Mouse (Mus musculus) forebrain, embryonic 13.5 days (tissue): ENCODE results near the gene Camta1. TPM values are rescaled to one million over a fixed set of nuclear protein-coding genes. Genes with fewer than 3 reads are reported as not detected.
A peak's percentile ranks its signal among the peaks of the same experiment; 100 is the strongest.

ENCODE experiments used
- ATAC-seq: fragments of 200-750 bp; cut with Nextera tagmentation; 2 replicates; pipeline ENCODE4 v1.8.0; 2017
- H3K27ac ChIP-seq: fragments of 300-500 bp; sonication (generic); 2 replicates; pipeline ENCODE4 v1.5.1; 2015; ENCODE audit warnings: inconsistent platforms, mild to moderate bottlenecking, moderate library complexity
- H3K27me3 ChIP-seq: fragments of 300-500 bp; sonication (generic); 2 replicates; pipeline ENCODE4 v1.6.1; 2015; ENCODE audit warnings: mild to moderate bottlenecking, inconsistent platforms
- H3K36me3 ChIP-seq: fragments of 300-500 bp; sonication (generic); 2 replicates; pipeline ENCODE4 v1.6.1; 2015; ENCODE audit warnings: mild to moderate bottlenecking, inconsistent platforms; ENCODE audit not compliant: poor library complexity, severe bottlenecking
- H3K4me1 ChIP-seq: fragments of 300-500 bp; sonication (generic); 2 replicates; pipeline ENCODE4 v1.6.1; 2015; ENCODE audit warnings: inconsistent platforms
- H3K4me2 ChIP-seq: fragments of 300-500 bp; sonication (generic); 2 replicates; pipeline ENCODE4 v1.6.1; 2015; ENCODE audit warnings: inconsistent platforms, mild to moderate bottlenecking, moderate library complexity
- H3K4me3 ChIP-seq: fragments of 300-500 bp; sonication (generic); 2 replicates; pipeline ENCODE4 v1.5.1; 2015; ENCODE audit warnings: mild to moderate bottlenecking, inconsistent platforms
- H3K9ac ChIP-seq: fragments of 300-500 bp; sonication (generic); 2 replicates; pipeline ENCODE4 v1.6.1; 2015; ENCODE audit warnings: mild to moderate bottlenecking, inconsistent platforms
- H3K9me3 ChIP-seq: fragments of 300-500 bp; sonication (generic); replicated peaks from 2 replicates; pipeline ENCODE4 v1.6.1; 2016; ENCODE audit warnings: inconsistent platforms
- WGBS: fragments of 180-500 bp; shearing (Covaris S2); methylation state at CpG from one replicate; pipeline ENCODE4 v1.1.7; 2015; 5-methylcytosine and 5-hydroxymethylcytosine counted together
- polyA plus RNA-seq: library from polyadenylated mRNA; unstranded; fragments of >200 nt; fragmentation: Nextera tagmentation; extraction: Ambion mirVana; gene quantifications from 2 replicates; pipeline ENCODE4 v1.2.1, GENCODE M21; 2015

The Camta1 gene
- polyA plus RNA-seq, 1 experiment from 2014 or later, result 150 TPM

GRCm38 (mm10) chr4:151377731-151378130 lies 483.9 kb downstream of the Camta1 start:
- ATAC-seq, result no peak
- Histone ChIP-seq H3K27ac (no peak overlapping the region), H3K9me3 (no peaks in the 10 kb centered on the region), H3K36me3 (no peaks in the 10 kb centered on the region), H3K4me3 (no peak overlapping the region), H3K27me3 (peaks cover 13% of the 10 kb centered on the region; the same call in 1 of the 2 replicates), H3K4me2 (no peak overlapping the region), H3K4me1 (0 out of 2 replicates have a peak, but pooled peaks cover 6% of the 10 kb centered on the region), H3K9ac (no peak overlapping the region)
- WGBS, result 35% methylated on average over 1 of the region's 1 CpGs

- no peak overlapping the region for H3K9ac ChIP-seq
- 0 out of 2 replicates have a peak, but pooled peaks cover 6% of the 10 kb centered on the region for H3K4me1 ChIP-seq
- ATAC-seq, result no peak
- peak overlapping the region; percentile 12; the same call in 1 of the 2 replicates for H3K4me2 ChIP-seq
- whole genome bisulfite sequencing, result 33% methylated on average over 26 of the region's 26 CpGs
- no peak overlapping the region for H3K27ac ChIP-seq
- H3K27me3 ChIP-seq, result peaks cover 9% of the 10 kb centered on the region; the same call in 1 of the 2 replicates
- H3K36me3 ChIP-seq, result no peaks in the 10 kb centered on the region
- no peak overlapping the region for H3K4me3 ChIP-seq
- H3K9me3 ChIP-seq, result no peaks in the 10 kb centered on the region
Measured at GRCm38 (mm10) chr4:151376234-151376633, 485.4 kb downstream of the Camta1 start.

- no peaks in the 10 kb centered on the region for H3K36me3 ChIP-seq
- no peak for ATAC-seq
- H3K27me3 ChIP-seq, result peaks cover 5% of the 10 kb centered on the region; the same call in 1 of the 2 replicates
- H3K9me3 ChIP-seq, result no peaks in the 10 kb centered on the region
- no peak overlapping the region for H3K4me2 ChIP-seq
- WGBS, result 80% methylated on average over 12 of the region's 12 CpGs
- no peak overlapping the region for H3K27ac ChIP-seq
- H3K9ac ChIP-seq, result no peak overlapping the region
- H3K4me3 ChIP-seq, result no peak overlapping the region
- 0 out of 2 replicates have a peak, but pooled peaks cover 6% of the 10 kb centered on the region for H3K4me1 ChIP-seq
Measured at GRCm38 (mm10) chr4:151372855-151373566, 488.7 kb downstream of the Camta1 start.

- Histone ChIP-seq H3K4me2 (no peak overlapping the region), H3K27me3 (no peaks in the 10 kb centered on the region), H3K9me3 (no peaks in the 10 kb centered on the region), H3K4me3 (no peak overlapping the region), H3K27ac (no peak overlapping the region), H3K9ac (no peak overlapping the region), H3K36me3 (no peaks in the 10 kb centered on the region), H3K4me1 (peaks cover 3% of the 10 kb centered on the region)
- 52% methylated on average over 14 of the region's 14 CpGs for WGBS
- no peak for ATAC-seq
Measured at GRCm38 (mm10) chr4:151366941-151367545, 494.6 kb downstream of the Camta1 start.

GRCm38 (mm10) chr4:151360976-151361673 lies 500.6 kb downstream of the Camta1 start:
- H3K9ac ChIP-seq, result no peak overlapping the region
- no peaks in the 10 kb centered on the region for H3K9me3 ChIP-seq
- no peak overlapping the region for H3K4me2 ChIP-seq
- no peak overlapping the region for H3K4me3 ChIP-seq
- 54% methylated on average over 20 of the region's 20 CpGs for WGBS
- no peaks in the 10 kb centered on the region for H3K36me3 ChIP-seq
- H3K27ac ChIP-seq, result no peak overlapping the region
- H3K4me1 ChIP-seq, result peaks cover 16% of the 10 kb centered on the region
- H3K27me3 ChIP-seq, result peaks cover 4% of the 10 kb centered on the region; the same call in 1 of the 2 replicates
- ATAC-seq, result no peak

GRCm38 (mm10) chr4:151355505-151355904 lies 506.2 kb downstream of the Camta1 start:
- H3K9me3 ChIP-seq, result no peaks in the 10 kb centered on the region
- no peak overlapping the region for H3K4me2 ChIP-seq
- peaks cover 4% of the 10 kb centered on the region; the same call in 1 of the 2 replicates for H3K27me3 ChIP-seq
- no peak overlapping the region for H3K9ac ChIP-seq
- H3K4me3 ChIP-seq, result no peak overlapping the region
- peaks cover 11% of the 10 kb centered on the region; the same call in 1 of the 2 replicates for H3K4me1 ChIP-seq
- H3K36me3 ChIP-seq, result no peaks in the 10 kb centered on the region
- no peak overlapping the region for H3K27ac ChIP-seq
- no peak for ATAC-seq
- 61% methylated on average over 12 of the region's 12 CpGs for WGBS

- no peak overlapping the region for H3K4me3 ChIP-seq
- no peak overlapping the region for H3K27ac ChIP-seq
- no peak overlapping the region for H3K9ac ChIP-seq
- no peak overlapping the region for H3K4me2 ChIP-seq
- 71% methylated on average over 2 of the region's 2 CpGs for whole genome bisulfite sequencing
- no peaks in the 10 kb centered on the region for H3K36me3 ChIP-seq
- no peaks in the 10 kb centered on the region for H3K9me3 ChIP-seq
- peaks cover 11% of the 10 kb centered on the region; the same call in 1 of the 2 replicates for H3K4me1 ChIP-seq
- no peaks in the 10 kb centered on the region; the same call in 1 of the 2 replicates for H3K27me3 ChIP-seq
- no peak for ATAC-seq
Measured at GRCm38 (mm10) chr4:151352791-151353190, 508.9 kb downstream of the Camta1 start.

GRCm38 (mm10) chr4:151352249-151352648 lies 509.4 kb downstream of the Camta1 start:
- no peaks in the 10 kb centered on the region; the same call in 1 of the 2 replicates for H3K27me3 ChIP-seq
- H3K9me3 ChIP-seq, result no peaks in the 10 kb centered on the region
- no peak for ATAC-seq
- peaks cover 11% of the 10 kb centered on the region; the same call in 1 of the 2 replicates for H3K4me1 ChIP-seq
- no peak overlapping the region for H3K4me3 ChIP-seq
- H3K9ac ChIP-seq, result no peak overlapping the region
- H3K4me2 ChIP-seq, result no peak overlapping the region
- 79% methylated on average over 4 of the region's 4 CpGs for WGBS
- no peaks in the 10 kb centered on the region for H3K36me3 ChIP-seq
- no peak overlapping the region for H3K27ac ChIP-seq

GRCm38 (mm10) chr4:151351757-151352156 lies 509.9 kb downstream of the Camta1 start:
- Histone ChIP-seq H3K9me3 (no peaks in the 10 kb centered on the region), H3K27ac (no peak overlapping the region), H3K4me2 (no peak overlapping the region), H3K36me3 (no peaks in the 10 kb centered on the region), H3K4me3 (no peak overlapping the region), H3K4me1 (peaks cover 11% of the 10 kb centered on the region; the same call in 1 of the 2 replicates), H3K27me3 (no peaks in the 10 kb centered on the region; the same call in 1 of the 2 replicates), H3K9ac (no peak overlapping the region)
- WGBS, result 67% methylated on average over 12 of the region's 12 CpGs
- ATAC-seq, result no peak

- Histone ChIP-seq H3K9ac (no peak overlapping the region), H3K4me1 (no peaks in the 10 kb centered on the region), H3K27me3 (no peaks in the 10 kb centered on the region), H3K36me3 (no peaks in the 10 kb centered on the region), H3K9me3 (0 out of 2 replicates have a peak, but pooled peaks cover 4% of the 10 kb centered on the region), H3K27ac (no peak overlapping the region), H3K4me3 (no peak overlapping the region), H3K4me2 (no peak overlapping the region)
- ATAC-seq, result no peak
- 97% methylated on average over 6 of the region's 6 CpGs for WGBS
Measured at GRCm38 (mm10) chr4:151347620-151348019, 514.1 kb downstream of the Camta1 start.

- H3K36me3 ChIP-seq, result no peaks in the 10 kb centered on the region
- H3K27me3 ChIP-seq, result no peaks in the 10 kb centered on the region
- no peak overlapping the region for H3K4me3 ChIP-seq
- no peak overlapping the region for H3K9ac ChIP-seq
- H3K9me3 ChIP-seq, result 0 out of 2 replicates have a peak, but pooled peaks cover 4% of the 10 kb centered on the region
- no peak overlapping the region for H3K27ac ChIP-seq
- 86% methylated on average over 12 of the region's 12 CpGs for WGBS
- no peak overlapping the region for H3K4me2 ChIP-seq
- no peak for ATAC-seq
- H3K4me1 ChIP-seq, result no peaks in the 10 kb centered on the region
Measured at GRCm38 (mm10) chr4:151346673-151347072, 515.0 kb downstream of the Camta1 start.

- ATAC-seq, result no peak
- no peak overlapping the region for H3K27ac ChIP-seq
- H3K9ac ChIP-seq, result no peak overlapping the region
- H3K4me3 ChIP-seq, result no peak overlapping the region
- H3K27me3 ChIP-seq, result no peaks in the 10 kb centered on the region
- no peaks in the 10 kb centered on the region for H3K4me1 ChIP-seq
- 60% methylated on average over 10 of the region's 10 CpGs for WGBS
- H3K9me3 ChIP-seq, result 0 out of 2 replicates have a peak, but pooled peaks cover 4% of the 10 kb centered on the region
- H3K4me2 ChIP-seq, result no peak overlapping the region
- H3K36me3 ChIP-seq, result no peaks in the 10 kb centered on the region
Measured at GRCm38 (mm10) chr4:151344811-151345210, 516.9 kb downstream of the Camta1 start.
